Mouse (Mus musculus): ENCODE data around the gene Cmklr1.

- no peak for TF ChIP-seq CTCF (IDR thresholded peaks at IDR 0.05; ENCODE audit: low read depth, low read length)
- no peak for TF ChIP-seq POLR2A (IDR thresholded peaks at IDR 0.05; ENCODE audit: borderline replicate concordance, low read depth, low read length)
Measured at GRCm38 (mm10) chr5:113681219-113681618, 31.0 kb upstream of the Cmklr1 start.

Measured in bone marrow macrophage, adult 2 months (primary cell).